Mouse (Mus musculus) liver (tissue): ENCODE results near the gene Asb13.

ENCODE experiments used
- DNase-seq: peaks from one replicate; pipeline ENCODE4 v3.0.0-alpha.2; 2020; ENCODE audit warnings: mixed read lengths

The Asb13 gene

DNA sequence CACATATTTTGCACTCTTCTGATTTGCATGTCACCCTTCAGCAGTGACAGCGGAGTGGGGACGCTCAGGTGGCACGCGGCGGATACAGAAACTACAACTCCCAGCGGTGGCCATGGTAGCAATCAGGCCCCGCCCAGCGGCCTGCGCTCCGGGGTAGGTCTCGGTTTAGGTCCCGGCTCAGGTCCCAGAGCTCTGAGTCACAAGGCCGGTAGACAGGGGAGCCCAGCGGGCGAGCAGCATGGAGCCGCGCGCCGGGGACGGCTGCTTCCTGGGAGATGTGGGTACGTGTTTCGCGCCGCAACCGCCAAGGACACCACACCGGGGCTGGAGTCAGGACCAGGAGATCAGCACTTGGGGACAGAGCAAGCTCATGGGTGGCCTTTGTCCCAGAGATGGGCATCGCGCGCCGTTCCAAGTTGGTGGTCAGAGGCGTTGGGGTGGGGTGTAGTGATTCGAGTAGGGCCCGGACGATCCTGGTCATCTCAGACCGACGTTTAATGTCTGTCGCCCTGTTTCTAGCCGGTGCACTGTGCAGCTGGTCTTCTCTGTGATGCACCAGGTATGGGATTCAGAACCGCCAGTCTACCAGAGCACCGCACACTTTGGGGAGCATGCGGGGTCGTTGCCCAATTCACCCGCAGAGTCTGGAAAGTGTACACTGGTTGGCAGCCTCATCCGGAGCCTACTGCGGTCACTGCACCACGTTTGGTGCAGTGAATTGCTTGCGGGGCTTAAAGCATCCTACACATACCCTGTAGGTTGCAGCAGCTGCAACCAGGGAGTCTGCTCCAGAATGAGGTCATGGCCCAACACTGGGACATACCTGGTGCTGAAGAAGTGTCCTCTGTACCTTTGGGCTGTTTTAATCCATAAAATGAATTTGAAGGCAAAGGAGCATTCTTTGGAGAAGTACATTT lies at the start of gene Asb13:
Gene Asb13 (plus strand): TSS at position 138 of the 917 bp plus-strand sequence.
- DNase-seq = peak; percentile 78

DNA sequence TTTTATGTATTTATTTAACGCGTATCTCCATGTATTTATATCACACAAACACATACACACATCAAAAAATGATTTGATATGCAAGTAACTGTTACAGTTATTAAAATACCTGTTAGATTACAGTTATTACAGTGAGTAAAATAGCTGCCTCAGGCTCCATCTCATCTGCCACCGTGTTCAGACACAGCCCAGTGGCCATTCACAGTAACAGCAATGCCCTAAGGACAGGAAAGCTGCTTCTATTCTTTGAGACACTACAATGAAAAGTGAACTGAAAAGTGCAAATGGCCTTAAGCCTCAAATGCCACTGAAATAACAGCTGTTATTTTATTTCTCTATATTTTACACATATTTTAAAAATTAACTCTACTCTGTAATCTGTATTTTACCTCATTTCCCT lies 43.0 kb upstream of the Asb13 start:
- DNase-seq = no peak

- no peak for DNase-seq
Observed at GRCm38 (mm10) chr13:3594311-3594710, 39.5 kb upstream of the Asb13 start.

DNA sequence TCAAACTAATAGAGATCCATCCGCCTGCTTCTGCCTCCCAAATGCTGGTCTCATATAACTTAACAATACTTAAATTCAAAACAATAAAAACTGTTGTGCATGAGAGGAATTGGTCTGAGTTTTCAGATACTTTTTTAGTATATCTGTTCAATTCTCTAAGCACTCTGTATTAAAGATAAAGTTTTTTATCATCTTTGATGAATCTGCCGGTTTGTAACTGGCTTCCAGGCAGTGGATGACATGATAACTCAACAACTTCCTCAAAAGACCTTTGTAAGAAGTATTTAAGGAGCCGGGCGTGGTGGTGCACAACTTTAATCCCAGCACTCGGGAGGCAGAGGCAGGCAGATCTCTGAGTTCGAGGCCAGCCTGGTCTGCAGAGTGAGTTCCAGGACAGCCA lies 37.6 kb upstream of the Asb13 start:
- DNase-seq = no peak

DNA sequence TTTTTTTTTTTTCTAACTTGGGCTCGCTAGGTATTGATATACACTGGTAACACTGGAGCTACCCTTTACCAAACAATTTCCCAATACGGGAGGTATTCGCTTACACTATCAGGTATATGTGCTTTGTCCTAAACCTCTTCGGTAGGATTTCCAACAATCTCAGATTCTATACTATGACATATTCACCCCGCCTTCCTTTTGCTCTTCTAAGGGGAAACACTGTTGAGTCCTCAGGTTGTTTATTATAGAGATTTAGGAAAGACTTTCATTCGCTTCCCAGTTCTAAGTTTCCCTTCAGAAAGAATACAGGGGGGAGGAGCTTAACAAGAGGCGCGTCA lies 24.1 kb upstream of the Asb13 start:
- DNase-seq = no peak

GRCm38 (mm10) chr13:3610118-3610794 lies 23.6 kb upstream of the Asb13 start:
- DNase-seq = peak; percentile 45

DNA sequence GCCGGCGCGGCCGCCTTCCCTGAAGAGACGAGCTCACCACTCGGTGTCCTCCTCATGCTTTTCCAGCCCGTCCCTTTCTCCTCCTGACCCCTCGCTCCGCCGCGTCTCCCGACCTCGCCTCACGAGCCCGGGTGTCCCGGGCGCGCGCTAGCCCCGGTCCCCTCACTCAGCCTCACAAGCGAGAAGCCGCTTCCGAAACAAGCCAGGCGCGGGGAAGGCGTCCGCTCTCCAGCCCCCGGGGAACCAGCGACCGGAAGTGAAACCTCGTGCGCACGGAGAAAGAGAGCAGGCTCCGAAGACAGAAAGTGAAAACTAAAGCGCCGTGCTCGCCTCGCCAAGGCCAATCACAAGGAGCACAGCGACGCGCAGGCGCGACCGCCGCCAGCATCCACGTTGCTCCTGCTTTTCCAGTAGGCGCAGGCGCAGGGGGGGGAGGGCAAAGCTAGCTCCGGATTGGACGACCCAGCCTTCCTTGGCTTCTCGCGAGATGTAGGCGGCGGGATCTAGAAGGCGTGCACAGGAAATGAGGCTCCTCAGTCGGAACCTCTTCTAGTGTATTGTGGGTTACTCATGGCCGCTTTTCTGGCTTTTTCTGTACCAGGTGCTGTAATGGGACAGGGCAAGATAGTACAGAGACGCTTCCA lies 22.9 kb upstream of the Asb13 start, which contains the start of gene Fam208b:
Gene Fam208b (minus strand): TSS at position 314 of the 644 bp plus-strand sequence.
- DNase-seq = peak; percentile 98

DNA sequence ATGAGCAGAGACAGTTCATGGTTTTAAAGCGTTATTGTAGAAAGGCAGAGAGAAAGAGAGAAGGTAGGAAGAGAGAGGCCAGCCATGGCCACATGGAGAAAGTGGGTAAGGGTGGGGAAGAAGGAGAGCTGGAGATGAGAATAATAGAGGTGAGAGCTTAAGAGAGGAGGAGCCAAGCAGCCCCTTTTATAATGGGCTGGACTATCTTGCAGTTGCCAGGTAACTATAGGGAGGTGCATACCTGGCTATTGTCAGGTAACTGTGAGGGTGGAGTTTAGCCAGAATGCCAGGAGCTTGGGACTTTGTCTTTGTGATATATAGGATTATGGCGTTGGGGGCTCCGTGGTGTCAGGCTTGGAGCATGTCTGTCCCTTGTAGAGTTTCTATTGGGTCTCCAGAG lies 6.7 kb upstream of the Asb13 start:
- DNase-seq = no peak

- no peak for DNase-seq
Observed at GRCm38 (mm10) chr13:3628102-3628501, 5.7 kb upstream of the Asb13 start.

DNA sequence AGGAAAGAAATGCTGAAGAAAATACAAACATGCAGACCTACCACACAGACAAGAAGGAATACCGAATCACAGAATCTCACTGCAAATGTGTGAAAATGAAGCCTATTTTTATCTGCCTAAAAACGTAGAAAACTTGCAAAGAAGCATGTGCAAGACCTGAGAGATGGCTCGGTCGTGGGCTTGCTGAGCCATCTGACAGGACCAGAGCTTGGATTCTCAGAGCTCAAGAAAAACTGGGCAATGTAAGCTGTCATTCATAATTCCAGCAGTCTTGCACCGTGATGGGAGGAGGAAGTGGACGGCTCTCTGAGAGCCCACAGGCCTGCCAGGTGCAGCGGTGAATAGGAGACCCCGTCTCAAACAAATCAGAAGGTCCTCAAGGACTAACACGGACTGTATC lies 1.3 kb upstream of the Asb13 start:
- DNase-seq = no peak

GRCm38 (mm10) chr13:3633131-3633530 lies 701 bp upstream of the Asb13 start:
- no peak for DNase-seq

- no peak for DNase-seq
Observed at GRCm38 (mm10) chr13:3635076-3635475, 1.2 kb downstream of the Asb13 start.

GRCm38 (mm10) chr13:3636797-3637196 lies 3.0 kb downstream of the Asb13 start:
- no peak for DNase-seq

- peak; percentile 47 for DNase-seq
Observed at GRCm38 (mm10) chr13:3642049-3642448, 8.2 kb downstream of the Asb13 start.

- DNase-seq = no peak
Observed at GRCm38 (mm10) chr13:3642538-3642937, 8.7 kb downstream of the Asb13 start.

DNA sequence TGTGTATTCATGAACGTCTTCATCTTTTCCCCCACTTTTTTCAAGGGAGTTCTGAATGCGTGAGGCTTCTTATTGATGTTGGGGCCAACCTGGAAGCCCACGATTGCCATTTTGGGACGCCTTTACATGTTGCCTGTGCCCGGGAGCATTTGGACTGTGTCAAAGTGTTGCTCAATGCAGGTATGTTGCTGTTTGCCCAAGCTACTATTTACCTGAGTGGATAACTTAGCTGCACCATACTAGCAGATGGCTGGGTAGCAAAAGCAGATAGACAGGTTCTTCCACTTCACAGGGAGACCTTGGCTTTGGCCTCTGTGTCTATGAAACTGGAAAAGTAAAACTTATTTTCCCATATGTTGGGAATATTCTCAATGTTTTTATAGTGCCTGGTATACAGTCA lies 11.0 kb downstream of the Asb13 start:
- DNase-seq = no peak

GRCm38 (mm10) chr13:3645919-3646318 lies 12.1 kb downstream of the Asb13 start:
- no peak for DNase-seq

DNA sequence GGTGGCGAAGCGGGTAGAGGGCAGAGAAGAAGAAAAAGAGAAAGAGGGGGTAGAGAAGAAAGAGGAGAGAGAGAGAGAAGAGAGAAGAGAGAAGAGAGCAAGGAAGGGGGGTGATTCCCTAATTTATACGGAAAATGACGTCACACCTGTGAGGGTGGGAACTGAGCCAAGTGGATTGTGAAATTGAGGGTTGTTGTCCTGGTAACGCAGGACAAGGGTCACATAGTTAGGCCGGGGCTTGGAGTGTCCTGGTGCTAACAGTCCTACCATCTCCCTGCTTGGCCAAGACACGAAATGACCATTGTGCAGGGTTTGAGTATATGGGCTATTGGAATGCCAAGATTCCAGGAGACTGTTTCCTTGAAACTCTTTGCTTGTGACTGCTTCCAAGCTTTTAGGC lies 12.7 kb downstream of the Asb13 start:
- DNase-seq = peak; percentile 34

- no peak for DNase-seq
Observed at GRCm38 (mm10) chr13:3650569-3650968, 16.7 kb downstream of the Asb13 start.

DNA sequence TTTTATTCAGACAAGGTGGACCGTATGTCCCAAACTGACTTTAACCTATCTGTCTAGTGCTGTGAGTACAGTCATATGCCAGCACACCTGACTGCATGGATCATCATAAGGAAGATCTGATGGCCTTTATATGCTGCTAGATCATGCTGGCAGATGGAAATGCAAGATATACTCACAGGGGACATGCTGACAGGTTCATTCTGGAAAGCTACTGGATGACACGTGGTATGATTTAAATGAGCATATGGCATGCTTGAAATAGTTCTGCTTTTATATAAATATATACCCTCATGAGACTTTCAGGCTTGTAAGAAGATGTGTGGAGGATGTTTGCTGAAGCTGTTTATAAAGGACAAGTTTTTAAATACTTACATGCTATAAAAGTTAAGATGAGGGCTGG lies 20.6 kb downstream of the Asb13 start:
- DNase-seq = no peak

DNA sequence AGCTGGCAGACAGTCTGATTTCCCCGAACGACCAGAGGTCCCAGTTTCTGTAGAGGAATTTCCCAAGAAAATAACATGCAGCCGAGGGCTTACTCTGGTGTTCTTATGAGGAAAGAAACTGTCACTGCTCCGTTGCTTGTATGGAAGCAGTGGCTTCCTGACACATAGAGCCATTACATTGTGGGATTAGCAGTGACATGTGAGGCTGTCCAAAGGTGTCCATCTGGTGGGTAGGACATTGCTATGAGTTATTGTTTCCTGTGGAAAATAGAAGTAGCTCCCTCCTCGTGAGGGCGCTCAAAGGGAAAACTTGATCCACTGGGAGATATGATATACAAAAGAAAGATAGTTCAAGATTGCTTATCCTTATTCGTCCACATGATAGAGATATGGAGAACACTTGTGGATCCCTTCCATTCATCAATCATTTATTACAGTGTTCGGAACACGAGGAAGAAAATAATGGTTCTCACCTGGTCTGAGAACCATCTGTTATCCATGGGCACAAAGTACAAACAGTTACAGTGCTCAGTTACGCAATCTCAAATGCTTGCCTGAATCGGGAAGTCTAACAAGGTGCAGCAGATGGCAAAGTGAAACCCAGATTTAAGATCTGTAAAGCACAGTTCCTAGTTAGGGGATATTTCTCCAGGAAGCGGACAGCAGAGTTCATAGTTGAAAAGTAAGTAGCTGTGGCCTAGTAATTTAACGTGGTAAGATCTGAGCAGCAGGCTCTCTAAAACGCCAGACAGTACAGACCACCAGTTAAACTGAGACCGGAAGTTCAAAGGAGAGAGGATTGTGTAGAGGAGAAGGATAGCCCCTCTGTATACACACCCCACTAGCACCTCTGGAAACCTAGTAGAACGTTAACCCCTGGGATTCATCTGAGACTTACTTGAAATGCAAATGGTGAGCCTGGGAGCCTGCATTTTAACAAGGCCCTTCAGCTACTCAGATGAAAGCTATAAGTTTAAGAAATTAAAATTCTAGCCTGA lies 25.6 kb downstream of the Asb13 start:
- no peak for DNase-seq

DNA sequence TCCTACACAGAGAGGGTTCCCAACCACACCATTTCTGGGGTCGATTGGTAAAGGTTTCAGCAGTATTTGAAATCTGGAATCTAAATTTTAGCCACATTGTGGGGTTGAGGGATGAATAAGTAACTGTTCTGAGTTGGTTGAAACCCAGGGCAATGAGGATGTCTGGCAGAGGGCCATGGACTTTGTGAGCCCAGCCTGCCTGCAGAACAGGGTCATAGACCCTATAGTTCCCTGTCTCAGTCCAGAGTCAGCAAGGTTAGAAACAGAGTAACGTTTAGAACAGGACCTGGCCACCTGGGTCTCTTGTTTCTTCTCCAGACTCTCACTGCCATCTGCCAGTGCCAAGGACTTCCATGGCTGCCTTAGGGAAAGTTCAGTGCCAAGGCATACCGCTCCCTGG lies 30.4 kb downstream of the Asb13 start:
- DNase-seq = no peak
